Mouse (Mus musculus): ENCODE measurements around the gene Ggt1. TPM values are rescaled to one million over a fixed set of nuclear protein-coding genes. Genes with fewer than 3 reads are reported as not detected.
"Not testable (repeated sequence)": the region's sequence is repeated elsewhere in the genome, so short reads cannot be mapped to it uniquely, and the experiment has no call there.

The Ggt1 gene
- polyA plus RNA-seq, 1 experiment from 2014 or later: not detected

- Histone ChIP-seq H3K79me2 (ENCODE audit: inconsistent target) (no peaks in the 10 kb centered on the region), H3K36me3 (ENCODE audit: inconsistent target) (no peaks in the 10 kb centered on the region), H3K4me3 (ENCODE audit: inconsistent target) (no peak overlapping the region), H3K27ac (no peak overlapping the region)
- WGBS (ENCODE audit: missing documents): 31% methylated on average over 13 of the region's 14 CpGs
Measured at GRCm38 (mm10) chr10:75559041-75559675, 2.2 kb upstream of the Ggt1 start.

GRCm38 (mm10) chr10:75559676-75560548, 1.5 kb upstream of the Ggt1 start, which contains the start of gene Lrrc75b:
Gene Lrrc75b (minus strand): TSS chr10:75560330.
- no peak within 1 kb of the TSS for H3K4me3 ChIP-seq (ENCODE audit: inconsistent target)
- H3K79me2 ChIP-seq (ENCODE audit: inconsistent target): no peaks in the 10 kb centered on the region
- no peaks in the 10 kb centered on the region for H3K36me3 ChIP-seq (ENCODE audit: inconsistent target)
- H3K27ac ChIP-seq: no peak within 1 kb of the TSS
- 3% methylated on average over 73 of the region's 75 CpGs for WGBS (ENCODE audit: missing documents)

- Histone ChIP-seq H3K79me2 (ENCODE audit: inconsistent target) (no peaks in the 10 kb centered on the region), H3K27ac (no peak overlapping the region), H3K4me3 (ENCODE audit: inconsistent target) (no peak overlapping the region), H3K36me3 (ENCODE audit: inconsistent target) (no peaks in the 10 kb centered on the region)
- WGBS (ENCODE audit: missing documents): 37% methylated on average over 6 of the region's 6 CpGs
Measured at GRCm38 (mm10) chr10:75560549-75560899, 880 bp upstream of the Ggt1 start.

GRCm38 (mm10) chr10:75562596-75562995, 1.2 kb downstream of the Ggt1 start:
- no peaks in the 10 kb centered on the region for H3K79me2 ChIP-seq (ENCODE audit: inconsistent target)
- WGBS (ENCODE audit: missing documents): 85% methylated on average over 8 of the region's 8 CpGs
- H3K4me3 ChIP-seq (ENCODE audit: inconsistent target): no peak overlapping the region
- H3K36me3 ChIP-seq (ENCODE audit: inconsistent target): no peaks in the 10 kb centered on the region
- H3K27ac ChIP-seq: no peak overlapping the region

- Histone ChIP-seq H3K79me2 (ENCODE audit: inconsistent target) (no peaks in the 10 kb centered on the region), H3K4me3 (ENCODE audit: inconsistent target) (no peak overlapping the region), H3K36me3 (ENCODE audit: inconsistent target) (no peaks in the 10 kb centered on the region), H3K27ac (no peak overlapping the region)
- 42% methylated on average over 12 of the region's 12 CpGs for WGBS (ENCODE audit: missing documents)
Measured at GRCm38 (mm10) chr10:75564687-75565265, 3.4 kb downstream of the Ggt1 start.

GRCm38 (mm10) chr10:75565436-75565835, 4.0 kb downstream of the Ggt1 start:
- Histone ChIP-seq H3K27ac (no peak overlapping the region), H3K4me3 (ENCODE audit: inconsistent target) (no peak overlapping the region)
- 8% methylated on average over 6 of the region's 6 CpGs for WGBS (ENCODE audit: missing documents)

GRCm38 (mm10) chr10:75565906-75566305, 4.5 kb downstream of the Ggt1 start:
- Histone ChIP-seq H3K36me3 (ENCODE audit: inconsistent target) (no peaks in the 10 kb centered on the region), H3K27ac (no peak overlapping the region), H3K79me2 (ENCODE audit: inconsistent target) (no peaks in the 10 kb centered on the region), H3K4me3 (ENCODE audit: inconsistent target) (no peak overlapping the region)
- whole genome bisulfite sequencing (ENCODE audit: missing documents): 52% methylated on average over 7 of the region's 7 CpGs

More at GRCm38 (mm10) chr10:75565436-75565835, 4.0 kb downstream of the Ggt1 start:
- no peaks in the 10 kb centered on the region for H3K79me2 ChIP-seq (ENCODE audit: inconsistent target)
- H3K36me3 ChIP-seq (ENCODE audit: inconsistent target): no peaks in the 10 kb centered on the region

GRCm38 (mm10) chr10:75566321-75566720, 4.9 kb downstream of the Ggt1 start:
- H3K27ac ChIP-seq: no peak overlapping the region
- H3K4me3 ChIP-seq (ENCODE audit: inconsistent target): no peak overlapping the region
- no peaks in the 10 kb centered on the region for H3K36me3 ChIP-seq (ENCODE audit: inconsistent target)
- no peaks in the 10 kb centered on the region for H3K79me2 ChIP-seq (ENCODE audit: inconsistent target)
- WGBS (ENCODE audit: missing documents): 55% methylated on average over 5 of the region's 5 CpGs

- H3K36me3 ChIP-seq (ENCODE audit: inconsistent target); H3K4me3 ChIP-seq (ENCODE audit: inconsistent target); H3K79me2 ChIP-seq (ENCODE audit: inconsistent target); H3K27ac ChIP-seq: not testable (repeated sequence)
- 91% methylated on average over 2 of the region's 2 CpGs for WGBS (ENCODE audit: missing documents)
Measured at GRCm38 (mm10) chr10:75566765-75567164, 5.4 kb downstream of the Ggt1 start.

- Histone ChIP-seq H3K27ac (no peak overlapping the region), H3K79me2 (ENCODE audit: inconsistent target) (no peaks in the 10 kb centered on the region), H3K36me3 (ENCODE audit: inconsistent target) (no peaks in the 10 kb centered on the region), H3K4me3 (ENCODE audit: inconsistent target) (no peak overlapping the region)
- WGBS (ENCODE audit: missing documents): 73% methylated on average over 5 of the region's 5 CpGs
Measured at GRCm38 (mm10) chr10:75568029-75568428, 6.6 kb downstream of the Ggt1 start.

- no peaks in the 10 kb centered on the region for H3K79me2 ChIP-seq (ENCODE audit: inconsistent target)
- WGBS (ENCODE audit: missing documents): 82% methylated on average over 11 of the region's 11 CpGs
- no peaks in the 10 kb centered on the region for H3K36me3 ChIP-seq (ENCODE audit: inconsistent target)
- H3K27ac ChIP-seq: no peak overlapping the region
- no peak overlapping the region for H3K4me3 ChIP-seq (ENCODE audit: inconsistent target)
Measured at GRCm38 (mm10) chr10:75568441-75568840, 7.0 kb downstream of the Ggt1 start.

GRCm38 (mm10) chr10:75568851-75569250, 7.4 kb downstream of the Ggt1 start:
- WGBS (ENCODE audit: missing documents): 92% methylated on average over 4 of the region's 4 CpGs
- no peaks in the 10 kb centered on the region for H3K79me2 ChIP-seq (ENCODE audit: inconsistent target)
- no peaks in the 10 kb centered on the region for H3K36me3 ChIP-seq (ENCODE audit: inconsistent target)
- H3K27ac ChIP-seq: no peak overlapping the region
- no peak overlapping the region for H3K4me3 ChIP-seq (ENCODE audit: inconsistent target)

- 90% methylated on average over 9 of the region's 10 CpGs for WGBS (ENCODE audit: missing documents)
- Histone ChIP-seq H3K27ac (no peak overlapping the region), H3K4me3 (ENCODE audit: inconsistent target) (no peak overlapping the region), H3K79me2 (ENCODE audit: inconsistent target) (no peaks in the 10 kb centered on the region), H3K36me3 (ENCODE audit: inconsistent target) (no peaks in the 10 kb centered on the region)
Measured at GRCm38 (mm10) chr10:75570981-75571657, 9.7 kb downstream of the Ggt1 start.

- Histone ChIP-seq H3K27ac (no peak overlapping the region), H3K79me2 (ENCODE audit: inconsistent target) (no peaks in the 10 kb centered on the region), H3K36me3 (ENCODE audit: inconsistent target) (no peaks in the 10 kb centered on the region), H3K4me3 (ENCODE audit: inconsistent target) (no peak overlapping the region)
- 90% methylated on average over 9 of the region's 9 CpGs for WGBS (ENCODE audit: missing documents)
Measured at GRCm38 (mm10) chr10:75571937-75572336, 10.5 kb downstream of the Ggt1 start.
